Mouse (Mus musculus): Measurements from ENCODE around the gene Xpo5. TPM values are rescaled to one million over a fixed set of nuclear protein-coding genes. Genes with fewer than 3 reads are reported as not detected.

The Xpo5 gene
- polyA plus RNA-seq, 1 experiment from 2014 or later, result 78.5 TPM

GRCm38 (mm10) chr17:46262201-46262694 lies 59.7 kb downstream of the Xpo5 start:
- ATAC-seq (replicated peaks; ENCODE audit: insufficient number of reproducible peaks, low FRiP score, low TSS enrichment, low read depth) (no peak), DNase-seq (ENCODE audit: low spot score) (no peak)
- Histone ChIP-seq H3K4me1 (ENCODE audit: control insufficient read depth, insufficient read depth, low read length) (no peaks in the 10 kb centered on the region), H3K4me2 (ENCODE audit: low read depth, low read length) (no peak overlapping the region), H3K36me3 (replicated peaks; ENCODE audit: control insufficient read depth, insufficient read depth, low read depth, low read length) (peaks cover 20% of the 10 kb centered on the region), H3K4me3 (ENCODE audit: low read depth, low read length) (no peak overlapping the region), H3K27ac (replicated peaks; ENCODE audit: low read depth, low read length) (no peak overlapping the region), H3K27me3 (ENCODE audit: control insufficient read depth, insufficient read depth, low read length) (no peaks in the 10 kb centered on the region), H3K9me3 (replicated peaks; ENCODE audit: control insufficient read depth, low read length) (no peaks in the 10 kb centered on the region), H3K9ac (replicated peaks; ENCODE audit: low read length) (no peak overlapping the region)
- WGBS, result 94% methylated on average over 5 of the region's 5 CpGs

GRCm38 (mm10) chr17:46265502-46265901 lies 62.9 kb downstream of the Xpo5 start:
- peaks cover 11% of the 10 kb centered on the region for H3K36me3 ChIP-seq (replicated peaks; ENCODE audit: control insufficient read depth, insufficient read depth, low read depth, low read length)
- no peak overlapping the region for H3K9ac ChIP-seq (replicated peaks; ENCODE audit: low read length)
- WGBS, result 80% methylated on average over 12 of the region's 12 CpGs
- H3K27ac ChIP-seq (replicated peaks; ENCODE audit: low read depth, low read length), result no peak overlapping the region
- H3K4me1 ChIP-seq (ENCODE audit: control insufficient read depth, insufficient read depth, low read length), result no peaks in the 10 kb centered on the region
- ATAC-seq (replicated peaks; ENCODE audit: insufficient number of reproducible peaks, low FRiP score, low TSS enrichment, low read depth), result no peak
- no peaks in the 10 kb centered on the region for H3K9me3 ChIP-seq (replicated peaks; ENCODE audit: control insufficient read depth, low read length)
- H3K4me2 ChIP-seq (ENCODE audit: low read depth, low read length), result no peak overlapping the region
- no peaks in the 10 kb centered on the region for H3K27me3 ChIP-seq (ENCODE audit: control insufficient read depth, insufficient read depth, low read length)
- no peak overlapping the region for H3K4me3 ChIP-seq (ENCODE audit: low read depth, low read length)
- no peak for DNase-seq (ENCODE audit: low spot score)

GRCm38 (mm10) chr17:46265918-46266618 lies 63.5 kb downstream of the Xpo5 start:
- ATAC-seq (replicated peaks; ENCODE audit: insufficient number of reproducible peaks, low FRiP score, low TSS enrichment, low read depth), result no peak; the same call in 1 of the 2 replicates
- Histone ChIP-seq H3K27ac (replicated peaks; ENCODE audit: low read depth, low read length) (no peak overlapping the region), H3K9me3 (replicated peaks; ENCODE audit: control insufficient read depth, low read length) (no peaks in the 10 kb centered on the region), H3K36me3 (replicated peaks; ENCODE audit: control insufficient read depth, insufficient read depth, low read depth, low read length) (peaks cover 11% of the 10 kb centered on the region; the same call in 1 of the 2 replicates), H3K4me3 (ENCODE audit: low read depth, low read length) (no peak overlapping the region), H3K9ac (replicated peaks; ENCODE audit: low read length) (no peak overlapping the region), H3K4me1 (ENCODE audit: control insufficient read depth, insufficient read depth, low read length) (no peaks in the 10 kb centered on the region), H3K27me3 (ENCODE audit: control insufficient read depth, insufficient read depth, low read length) (no peaks in the 10 kb centered on the region), H3K4me2 (ENCODE audit: low read depth, low read length) (no peak overlapping the region)
- WGBS, result 23% methylated on average over 14 of the region's 14 CpGs
- peak; percentile 83 for DNase-seq (ENCODE audit: low spot score)

GRCm38 (mm10) chr17:46266986-46267385 lies 64.4 kb downstream of the Xpo5 start:
- H3K27me3 ChIP-seq (ENCODE audit: control insufficient read depth, insufficient read depth, low read length), result no peaks in the 10 kb centered on the region
- no peak overlapping the region for H3K9ac ChIP-seq (replicated peaks; ENCODE audit: low read length)
- WGBS, result 59% methylated on average over 6 of the region's 6 CpGs
- ATAC-seq (replicated peaks; ENCODE audit: insufficient number of reproducible peaks, low FRiP score, low TSS enrichment, low read depth) (no peak), DNase-seq (ENCODE audit: low spot score) (no peak)
- H3K27ac ChIP-seq (replicated peaks; ENCODE audit: low read depth, low read length), result no peak overlapping the region
- peaks cover 2% of the 10 kb centered on the region; the same call in 1 of the 2 replicates for H3K4me1 ChIP-seq (ENCODE audit: control insufficient read depth, insufficient read depth, low read length)
- peaks cover 11% of the 10 kb centered on the region; the same call in 1 of the 2 replicates for H3K36me3 ChIP-seq (replicated peaks; ENCODE audit: control insufficient read depth, insufficient read depth, low read depth, low read length)
- no peak overlapping the region for H3K4me3 ChIP-seq (ENCODE audit: low read depth, low read length)
- H3K4me2 ChIP-seq (ENCODE audit: low read depth, low read length), result no peak overlapping the region
- no peaks in the 10 kb centered on the region for H3K9me3 ChIP-seq (replicated peaks; ENCODE audit: control insufficient read depth, low read length)

GRCm38 (mm10) chr17:46267511-46267910 lies 64.9 kb downstream of the Xpo5 start:
- H3K36me3 ChIP-seq (replicated peaks; ENCODE audit: control insufficient read depth, insufficient read depth, low read depth, low read length), result peaks cover 11% of the 10 kb centered on the region; the same call in 1 of the 2 replicates
- peaks cover 2% of the 10 kb centered on the region; the same call in 1 of the 2 replicates for H3K4me1 ChIP-seq (ENCODE audit: control insufficient read depth, insufficient read depth, low read length)
- H3K9ac ChIP-seq (replicated peaks; ENCODE audit: low read length), result no peak overlapping the region
- DNase-seq (ENCODE audit: low spot score) (no peak), ATAC-seq (replicated peaks; ENCODE audit: insufficient number of reproducible peaks, low FRiP score, low TSS enrichment, low read depth) (no peak)
- H3K27me3 ChIP-seq (ENCODE audit: control insufficient read depth, insufficient read depth, low read length), result no peaks in the 10 kb centered on the region
- H3K9me3 ChIP-seq (replicated peaks; ENCODE audit: control insufficient read depth, low read length), result no peaks in the 10 kb centered on the region
- 80% methylated on average over 7 of the region's 7 CpGs for WGBS
- no peak overlapping the region for H3K4me2 ChIP-seq (ENCODE audit: low read depth, low read length)
- no peak overlapping the region for H3K4me3 ChIP-seq (ENCODE audit: low read depth, low read length)
- no peak overlapping the region for H3K27ac ChIP-seq (replicated peaks; ENCODE audit: low read depth, low read length)

- no peak for ATAC-seq (replicated peaks; ENCODE audit: insufficient number of reproducible peaks, low FRiP score, low TSS enrichment, low read depth)
- Histone ChIP-seq H3K36me3 (replicated peaks; ENCODE audit: control insufficient read depth, insufficient read depth, low read depth, low read length) (peaks cover 10% of the 10 kb centered on the region; the same call in 1 of the 2 replicates), H3K4me2 (ENCODE audit: low read depth, low read length) (no peak overlapping the region), H3K27ac (replicated peaks; ENCODE audit: low read depth, low read length) (no peak overlapping the region), H3K4me1 (ENCODE audit: control insufficient read depth, insufficient read depth, low read length) (peaks cover 2% of the 10 kb centered on the region; the same call in 1 of the 2 replicates), H3K4me3 (ENCODE audit: low read depth, low read length) (no peak overlapping the region), H3K9ac (replicated peaks; ENCODE audit: low read length) (no peak overlapping the region), H3K27me3 (ENCODE audit: control insufficient read depth, insufficient read depth, low read length) (no peaks in the 10 kb centered on the region), H3K9me3 (replicated peaks; ENCODE audit: control insufficient read depth, low read length) (no peaks in the 10 kb centered on the region)
- DNase-seq (ENCODE audit: low spot score), result no peak
- 58% methylated on average over 10 of the region's 10 CpGs for WGBS
Measured at GRCm38 (mm10) chr17:46268026-46268720, 65.6 kb downstream of the Xpo5 start.

- Histone ChIP-seq H3K27ac (replicated peaks; ENCODE audit: low read depth, low read length) (no peak overlapping the region), H3K4me3 (ENCODE audit: low read depth, low read length) (no peak overlapping the region), H3K9me3 (replicated peaks; ENCODE audit: control insufficient read depth, low read length) (no peaks in the 10 kb centered on the region), H3K9ac (replicated peaks; ENCODE audit: low read length) (no peak overlapping the region), H3K36me3 (replicated peaks; ENCODE audit: control insufficient read depth, insufficient read depth, low read depth, low read length) (peaks cover 8% of the 10 kb centered on the region; the same call in 1 of the 2 replicates), H3K4me2 (ENCODE audit: low read depth, low read length) (no peak overlapping the region), H3K27me3 (ENCODE audit: control insufficient read depth, insufficient read depth, low read length) (no peaks in the 10 kb centered on the region), H3K4me1 (ENCODE audit: control insufficient read depth, insufficient read depth, low read length) (peaks cover 2% of the 10 kb centered on the region; the same call in 1 of the 2 replicates)
- ATAC-seq (replicated peaks; ENCODE audit: insufficient number of reproducible peaks, low FRiP score, low TSS enrichment, low read depth) (no peak), DNase-seq (ENCODE audit: low spot score) (no peak)
- 84% methylated on average over 19 of the region's 19 CpGs for WGBS
Measured at GRCm38 (mm10) chr17:46269771-46270534, 67.4 kb downstream of the Xpo5 start.
